Mouse (Mus musculus): Measurements from ENCODE around the gene Slco3a1. TPM values are rescaled to one million over a fixed set of nuclear protein-coding genes. Genes with fewer than 3 reads are reported as not detected.

Slco3a1 gene
- total RNA-seq, 2 experiments from 2014 or later: 55.2 to 57.3 TPM

- Histone ChIP-seq H3K4me3 (no peak overlapping the region), H3K27ac (no peak overlapping the region)
- no peak for TF ChIP-seq CTCF (conservative IDR thresholded peaks at IDR 0.05)
- DNase-seq (ENCODE audit: low spot score in 2 of 2): no peak
Measured at GRCm38 (mm10) chr7:74429252-74429651, 125.3 kb downstream of the Slco3a1 start.

GRCm38 (mm10) chr7:74427135-74427534 lies 127.4 kb downstream of the Slco3a1 start:
- Histone ChIP-seq H3K27ac (no peak overlapping the region), H3K4me3 (no peak overlapping the region)
- TF ChIP-seq CTCF (conservative IDR thresholded peaks at IDR 0.05): no peak
- no peak for DNase-seq (ENCODE audit: low spot score in 2 of 2)

GRCm38 (mm10) chr7:74425941-74426340 lies 128.6 kb downstream of the Slco3a1 start:
- no peak for TF ChIP-seq CTCF (conservative IDR thresholded peaks at IDR 0.05)
- H3K27ac ChIP-seq: no peak overlapping the region
- no peak overlapping the region for H3K4me3 ChIP-seq
- DNase-seq (ENCODE audit: low spot score in 2 of 2): no peak

GRCm38 (mm10) chr7:74423928-74424850 lies 130.4 kb downstream of the Slco3a1 start:
- H3K27ac ChIP-seq: no peak overlapping the region
- no peak overlapping the region for H3K4me3 ChIP-seq
- peak; percentile 69 for TF ChIP-seq CTCF (conservative IDR thresholded peaks at IDR 0.05)
- no peak for DNase-seq (ENCODE audit: low spot score in 2 of 2)

GRCm38 (mm10) chr7:74423316-74423715 lies 131.3 kb downstream of the Slco3a1 start:
- Histone ChIP-seq H3K27ac (no peak overlapping the region), H3K4me3 (no peak overlapping the region)
- no peak for TF ChIP-seq CTCF (conservative IDR thresholded peaks at IDR 0.05)
- no peak for DNase-seq (ENCODE audit: low spot score in 2 of 2)

- DNase-seq (ENCODE audit: low spot score in 2 of 2): no peak
- H3K4me3 ChIP-seq: no peak overlapping the region
- no peak for TF ChIP-seq CTCF (conservative IDR thresholded peaks at IDR 0.05)
- H3K27ac ChIP-seq: no peak overlapping the region
Measured at GRCm38 (mm10) chr7:74422731-74423130, 131.8 kb downstream of the Slco3a1 start.

GRCm38 (mm10) chr7:74422002-74422401 lies 132.6 kb downstream of the Slco3a1 start:
- no peak for DNase-seq (ENCODE audit: low spot score in 2 of 2)
- TF ChIP-seq CTCF (conservative IDR thresholded peaks at IDR 0.05): no peak
- H3K27ac ChIP-seq: no peak overlapping the region
- no peak overlapping the region for H3K4me3 ChIP-seq

- DNase-seq (ENCODE audit: low spot score in 2 of 2): no peak
- no peak for TF ChIP-seq CTCF (conservative IDR thresholded peaks at IDR 0.05)
- Histone ChIP-seq H3K4me3 (no peak overlapping the region), H3K27ac (no peak overlapping the region)
Measured at GRCm38 (mm10) chr7:74421591-74421990, 133.0 kb downstream of the Slco3a1 start.

GRCm38 (mm10) chr7:74419706-74420105 lies 134.9 kb downstream of the Slco3a1 start:
- no peak for TF ChIP-seq CTCF (conservative IDR thresholded peaks at IDR 0.05)
- DNase-seq (ENCODE audit: low spot score in 2 of 2): no peak
- Histone ChIP-seq H3K27ac (no peak overlapping the region), H3K4me3 (no peak overlapping the region)

GRCm38 (mm10) chr7:74417009-74417408 lies 137.6 kb downstream of the Slco3a1 start:
- DNase-seq (ENCODE audit: low spot score in 2 of 2): no peak
- TF ChIP-seq CTCF (conservative IDR thresholded peaks at IDR 0.05): no peak
- H3K4me3 ChIP-seq: no peak overlapping the region
- H3K27ac ChIP-seq: no peak overlapping the region

- Histone ChIP-seq H3K27ac (no peak overlapping the region), H3K4me3 (no peak overlapping the region)
- TF ChIP-seq CTCF (conservative IDR thresholded peaks at IDR 0.05): no peak
- peak in 1 of 2 experiments; percentile 29 for DNase-seq (ENCODE audit: low spot score in 2 of 2)
Measured at GRCm38 (mm10) chr7:74415241-74415640, 139.3 kb downstream of the Slco3a1 start.

GRCm38 (mm10) chr7:74413738-74414716 lies 140.6 kb downstream of the Slco3a1 start:
- Histone ChIP-seq H3K27ac (no peak overlapping the region), H3K4me3 (no peak overlapping the region)
- no peak for DNase-seq (ENCODE audit: low spot score in 2 of 2)
- no peak for TF ChIP-seq CTCF (conservative IDR thresholded peaks at IDR 0.05)

Data from layer of hippocampus, adult 2 months (tissue).